Mouse (Mus musculus): ENCODE measurements at regions not wholly inside any gene's neighbourhood (a gene's known extent, or its start where the extent isn't known, plus 50 kb on each side); places are given as distances from the start of the nearest gene placed in this dataset.
"Not testable (repeated sequence)": the region's sequence is repeated elsewhere in the genome, so short reads cannot be mapped to it uniquely, and the experiment has no call there.

DNA sequence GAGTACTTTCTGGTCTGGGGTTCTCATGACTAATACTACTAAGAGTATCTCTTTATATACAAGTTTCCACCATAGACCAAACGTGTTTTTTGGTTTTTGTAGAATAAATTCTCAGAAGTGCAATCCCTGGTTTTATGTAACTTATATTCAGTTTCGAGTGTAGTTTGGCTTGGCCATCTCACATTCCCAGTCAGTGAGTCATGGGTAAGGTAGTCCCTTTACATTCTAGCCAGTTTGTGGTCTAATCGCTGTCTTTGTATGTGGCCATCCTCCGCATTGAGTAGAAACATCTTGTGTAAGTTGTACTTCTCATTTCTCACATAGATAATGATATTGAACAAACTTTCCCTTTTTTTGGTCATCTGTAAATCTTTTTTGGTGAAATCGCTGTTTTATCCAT, 88.3 kb downstream of the Anxa5 start:
- DNase-seq (ENCODE audit: low read depth) = no peak

DNA sequence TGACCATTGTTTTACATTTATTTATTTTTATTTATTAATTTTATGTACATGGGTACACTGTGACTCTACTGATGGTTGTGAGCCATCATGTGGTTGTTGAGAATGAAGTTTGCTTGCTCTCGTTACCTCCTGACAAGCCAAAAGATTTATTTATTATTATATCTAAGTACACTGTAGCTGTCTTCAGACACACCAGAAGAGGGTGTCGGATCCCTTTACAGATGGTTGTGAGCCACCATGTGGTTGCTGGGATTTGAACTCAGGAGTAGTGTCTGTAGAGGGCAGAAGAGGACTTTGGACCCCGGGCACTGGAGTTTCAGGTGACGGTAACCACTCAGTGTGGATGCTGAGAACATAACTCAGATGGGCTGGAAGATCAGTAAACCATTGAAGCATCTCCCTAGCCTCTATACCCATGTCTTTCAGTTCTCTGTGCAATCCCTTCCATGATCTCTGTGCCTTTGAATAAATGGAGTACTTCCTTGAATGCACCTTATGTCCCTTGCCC, 92.2 kb downstream of the Anxa5 start:
- DNase-seq (ENCODE audit: low read depth) = no peak

DNA sequence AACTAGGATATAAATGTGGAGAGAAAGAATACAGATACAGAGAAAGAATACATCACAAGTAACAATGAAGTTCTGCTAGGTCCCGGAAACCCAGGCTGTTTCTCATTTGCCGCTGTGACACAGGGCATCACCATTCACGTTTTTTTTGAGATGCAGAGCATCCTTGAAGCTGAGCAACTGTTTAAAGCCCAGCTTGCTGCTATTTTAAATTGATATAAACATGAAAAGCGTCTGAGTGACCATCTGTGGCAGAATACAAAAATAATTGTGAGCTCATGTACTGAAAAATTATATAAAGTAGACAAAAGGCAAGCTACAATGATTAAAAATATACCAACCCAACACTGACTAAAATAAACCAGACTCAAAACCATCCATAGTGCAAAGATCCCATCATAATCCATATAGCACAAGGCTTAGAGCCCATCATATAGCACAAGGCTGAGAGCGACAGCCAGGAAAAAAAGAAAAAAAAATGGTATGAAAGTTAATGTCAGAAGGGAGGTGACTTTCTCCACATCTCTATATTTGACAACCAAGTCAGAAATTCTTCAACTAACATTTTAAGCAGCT, 94.0 kb downstream of the Anxa5 start:
- no peak for DNase-seq (ENCODE audit: low read depth)

DNA sequence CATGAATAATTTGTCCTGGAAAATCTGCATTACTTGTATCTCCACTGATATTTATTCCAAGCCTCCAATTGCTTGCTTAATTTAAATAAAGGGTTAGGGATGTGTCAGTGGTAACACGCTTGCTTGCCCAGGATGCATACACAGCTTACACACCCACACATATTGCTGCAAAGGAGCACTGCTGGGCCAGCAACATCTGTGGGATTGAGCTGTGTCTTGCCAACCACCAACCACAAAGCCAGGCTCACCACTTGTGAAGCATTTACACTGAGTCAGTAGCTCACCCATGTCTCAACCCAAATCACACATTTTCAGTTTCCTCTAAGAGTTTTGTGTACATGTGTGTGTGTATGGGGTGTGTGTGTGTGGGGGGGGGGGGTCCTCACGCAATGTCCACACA, 100.0 kb downstream of the Anxa5 start:
- DNase-seq (ENCODE audit: low read depth) = no peak

DNA sequence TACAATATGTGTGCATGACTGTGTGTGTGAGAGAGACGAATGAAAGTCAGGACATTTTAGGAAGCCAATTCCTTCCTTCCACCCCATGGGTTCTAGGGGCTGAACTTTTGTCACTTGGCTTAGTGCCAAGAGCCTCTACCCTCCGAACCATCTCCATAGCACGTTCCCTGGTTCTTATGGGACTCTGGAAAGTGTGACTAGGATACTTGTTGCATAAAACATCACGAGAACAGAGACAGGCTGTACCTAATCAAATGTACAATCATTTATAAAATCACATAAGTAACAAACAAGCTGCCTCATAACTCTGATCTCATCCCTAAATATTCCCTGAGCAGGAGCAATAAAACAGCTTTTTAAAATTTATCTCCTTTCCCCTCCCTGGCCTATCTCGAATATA, 100.8 kb downstream of the Anxa5 start:
- DNase-seq (ENCODE audit: low read depth) = no peak

DNA sequence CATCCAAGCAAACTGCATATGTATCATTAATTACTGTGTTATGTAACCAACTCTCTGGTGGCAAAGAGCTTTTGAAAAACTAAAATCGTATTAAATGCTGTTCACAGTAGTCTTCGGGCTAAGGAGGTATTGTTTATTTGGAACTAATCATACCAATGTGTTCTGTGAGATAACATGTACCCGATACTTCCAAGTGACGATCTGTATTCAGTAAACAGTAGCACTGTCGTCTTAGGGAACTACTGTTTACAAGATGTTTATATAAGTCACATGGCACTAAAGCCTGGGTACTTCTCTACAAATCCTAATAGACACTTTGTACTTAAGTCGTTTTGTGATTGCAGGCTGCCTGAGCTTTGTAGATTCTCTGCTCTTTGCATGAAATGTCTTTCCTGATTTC, 114.8 kb downstream of the Anxa5 start:
- DNase-seq (ENCODE audit: low read depth) = no peak

DNA sequence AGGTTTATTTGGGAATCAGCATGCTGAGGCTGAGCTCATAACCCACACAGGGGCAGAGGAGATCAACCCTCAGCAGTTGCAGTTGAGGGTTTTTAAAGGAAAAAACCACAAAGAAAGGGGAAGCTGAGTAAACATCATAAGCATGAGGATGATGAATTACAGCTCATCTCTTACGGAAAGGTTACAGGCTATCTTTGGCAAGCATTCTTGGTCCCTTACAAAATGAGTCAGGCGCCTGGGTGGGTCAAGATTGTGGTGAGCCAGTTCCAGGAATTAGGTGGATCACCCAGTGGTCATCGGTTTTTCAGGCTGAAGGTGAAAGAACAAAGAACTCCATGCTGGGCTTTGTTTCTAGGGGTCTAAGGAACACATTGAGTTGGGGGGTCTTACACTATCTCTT, 121.5 kb downstream of the Anxa5 start:
- DNase-seq (ENCODE audit: low read depth) = not testable (repeated sequence)

DNA sequence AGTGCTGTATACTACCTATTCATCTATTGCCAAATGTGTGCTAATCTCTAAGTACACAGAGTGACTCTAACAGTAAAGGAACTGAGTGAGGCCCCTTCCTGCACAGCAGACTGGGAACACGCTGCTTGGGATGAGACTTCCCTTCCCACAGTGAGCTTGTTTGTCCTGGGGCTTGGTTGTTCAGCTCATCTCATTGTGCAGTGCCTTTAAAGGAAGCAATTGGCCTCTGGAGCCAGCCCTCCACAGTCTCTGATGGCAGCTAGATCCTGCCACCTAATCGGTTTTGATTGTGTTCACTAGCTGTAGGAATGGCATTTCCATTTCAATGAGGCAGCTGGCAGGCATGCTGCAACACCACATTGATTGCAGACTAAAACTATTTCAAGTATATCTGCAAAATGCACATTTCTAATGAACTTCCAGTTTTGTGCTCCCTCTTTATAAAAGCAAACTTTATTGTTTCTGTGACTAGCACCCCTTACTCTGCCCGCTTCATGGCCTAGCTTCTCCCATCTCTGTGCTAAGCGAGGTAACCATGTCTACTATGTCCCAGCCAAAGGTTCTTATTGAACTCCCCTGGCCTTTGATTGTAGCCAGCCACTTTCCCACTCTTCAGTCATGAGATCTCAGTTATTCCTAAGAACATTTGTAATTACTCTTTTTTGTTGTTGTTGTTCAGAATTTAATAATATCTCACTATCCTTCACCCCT, 123.5 kb downstream of the Anxa5 start:
- no peak for DNase-seq (ENCODE audit: low read depth)

DNA sequence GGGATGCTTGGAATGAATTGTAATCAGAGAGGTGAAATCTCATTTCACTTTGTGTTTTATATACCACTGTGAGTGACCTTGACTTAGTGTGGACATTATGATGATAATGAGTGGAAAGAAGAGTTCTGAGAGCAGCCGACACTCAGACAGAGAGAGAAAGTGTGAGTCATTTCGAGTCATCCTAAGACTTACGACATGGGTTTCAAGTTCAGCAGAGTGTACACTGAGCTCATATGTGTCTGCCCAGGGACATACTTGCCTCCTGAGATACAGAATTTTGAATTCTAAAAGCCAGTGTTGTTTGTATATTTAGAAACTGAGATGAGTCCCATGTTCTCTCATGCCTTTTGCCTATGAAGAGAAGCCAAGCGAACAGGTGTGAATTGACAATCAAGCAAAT, 126.6 kb downstream of the Anxa5 start:
- DNase-seq (ENCODE audit: low read depth) = no peak

DNA sequence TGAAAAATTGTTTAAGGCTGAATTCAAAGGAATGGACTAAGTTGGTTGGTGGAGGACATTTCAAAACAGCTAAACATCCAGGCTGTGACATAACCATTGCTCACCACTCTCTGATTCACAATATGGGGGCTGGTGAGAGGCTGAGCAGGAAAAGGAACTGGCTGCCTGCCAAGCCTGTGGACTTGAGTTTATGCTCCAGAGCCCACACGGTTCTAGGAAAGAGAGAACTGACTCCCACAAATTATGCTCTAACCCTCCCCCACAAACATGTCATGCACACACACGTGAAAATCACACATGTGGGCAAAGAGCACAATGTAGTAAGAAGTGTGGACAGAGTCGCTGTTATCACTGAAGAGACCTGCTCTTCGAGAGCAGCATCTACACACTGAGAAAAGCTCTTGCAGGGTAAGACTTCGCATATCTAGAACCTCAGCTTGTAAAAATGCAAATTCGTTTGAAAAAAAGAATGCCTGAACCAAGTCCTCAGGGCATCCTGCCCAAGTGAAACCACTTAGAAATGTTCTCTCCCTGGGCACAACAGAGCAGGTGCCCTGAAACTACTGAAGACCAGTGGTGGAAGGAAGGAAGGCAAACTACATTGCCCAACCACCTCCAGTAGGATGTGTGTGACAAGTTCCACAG, 118.9 kb upstream of the Qrfpr start:
- DNase-seq (ENCODE audit: low read depth) = no peak

DNA sequence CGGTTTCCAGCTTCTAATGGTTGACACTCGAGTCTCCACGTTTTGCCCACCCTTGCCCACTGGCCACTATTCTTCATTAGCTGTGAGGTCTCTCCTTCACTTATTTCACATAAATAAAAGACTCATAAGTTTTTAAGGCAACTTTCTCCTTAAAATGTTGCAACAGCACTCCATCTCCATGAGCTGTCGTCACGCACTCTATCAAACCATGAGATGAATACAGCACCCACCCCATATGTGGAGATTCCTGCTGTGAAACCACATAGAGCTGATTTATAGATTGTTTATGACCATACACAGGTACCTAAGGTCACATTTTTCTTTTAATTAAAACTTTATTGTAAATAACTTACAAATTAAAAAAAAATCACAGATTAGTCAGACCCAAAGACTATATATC, 117.5 kb upstream of the Qrfpr start:
- DNase-seq (ENCODE audit: low read depth) = no peak

DNA sequence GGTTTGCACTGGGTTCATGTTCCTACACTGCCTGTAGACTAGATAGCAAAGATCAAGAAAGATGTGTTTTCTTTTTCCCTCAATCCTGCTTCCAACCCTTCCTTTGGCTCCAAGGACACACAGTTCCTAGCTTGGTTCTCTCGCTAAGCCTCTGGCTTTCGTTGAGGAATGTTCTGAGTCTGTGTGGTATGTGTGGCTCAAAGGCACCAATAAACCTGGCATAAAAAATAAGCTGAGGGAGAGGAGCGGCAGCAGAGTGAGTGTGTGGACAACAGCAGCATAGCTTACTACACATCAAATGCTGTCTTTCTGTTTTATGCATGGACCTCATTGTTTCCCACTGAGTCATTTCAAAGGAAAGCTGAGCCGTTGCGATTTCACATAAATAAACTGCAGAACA, 112.2 kb upstream of the Qrfpr start:
- DNase-seq (ENCODE audit: low read depth) = no peak

DNA sequence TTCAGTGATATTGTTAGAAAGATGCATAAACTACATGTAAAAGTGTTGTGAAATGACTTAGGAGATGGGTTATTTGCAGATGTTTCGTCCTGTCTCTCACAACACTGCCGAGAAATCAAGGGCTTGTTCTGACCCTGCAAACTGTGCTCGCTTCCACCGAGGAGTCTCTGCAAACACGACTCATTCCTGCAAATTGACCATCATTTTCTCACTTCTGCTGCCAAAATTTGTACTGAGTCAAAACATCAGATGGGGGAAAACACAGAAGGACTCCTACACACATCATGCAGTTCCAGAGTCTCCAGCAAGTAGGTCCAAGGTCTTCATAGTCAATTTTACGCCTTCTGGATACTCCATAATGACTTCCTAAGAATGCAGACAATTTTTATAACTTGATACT, 109.9 kb upstream of the Qrfpr start:
- no peak for DNase-seq (ENCODE audit: low read depth)

DNA sequence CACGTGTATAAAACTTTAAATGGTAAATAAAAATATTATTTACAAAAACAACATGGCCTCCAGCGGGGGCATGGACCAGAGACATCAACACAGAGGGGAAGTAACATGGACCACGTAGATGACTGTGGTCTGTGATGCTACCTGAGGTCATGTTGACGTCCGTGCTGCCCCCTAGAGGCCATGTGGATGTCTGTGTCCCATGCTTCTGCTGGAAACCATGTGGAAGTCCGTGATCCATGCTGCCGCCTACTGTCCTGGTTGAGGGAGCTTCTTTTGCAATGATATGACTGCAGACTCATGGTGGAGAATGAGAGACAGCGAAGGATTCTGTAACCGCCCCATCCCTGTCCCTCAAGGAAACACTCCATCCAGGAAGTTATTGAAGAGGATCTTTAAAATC, 108.5 kb upstream of the Qrfpr start:
- DNase-seq (ENCODE audit: low read depth) = peak; percentile 5

DNA sequence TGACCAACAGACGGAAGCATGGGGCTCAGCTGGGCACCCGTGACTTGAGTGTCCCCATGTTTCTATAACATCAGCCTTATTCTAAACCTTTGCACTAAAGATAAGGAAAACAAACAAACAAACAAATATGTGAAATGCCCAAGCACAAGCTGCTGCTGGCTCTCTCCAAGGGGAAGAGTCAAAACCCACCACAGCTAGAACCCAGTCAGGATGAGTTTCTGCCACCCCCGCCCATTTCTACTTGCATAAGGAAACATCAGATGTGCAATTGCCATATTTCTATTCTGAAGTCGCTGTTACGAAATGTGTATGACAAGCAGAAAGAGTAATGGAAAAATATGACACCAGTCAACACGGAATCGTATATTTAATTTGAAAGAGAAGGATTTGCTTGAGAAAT, 107.5 kb upstream of the Qrfpr start:
- no peak for DNase-seq (ENCODE audit: low read depth)

DNA sequence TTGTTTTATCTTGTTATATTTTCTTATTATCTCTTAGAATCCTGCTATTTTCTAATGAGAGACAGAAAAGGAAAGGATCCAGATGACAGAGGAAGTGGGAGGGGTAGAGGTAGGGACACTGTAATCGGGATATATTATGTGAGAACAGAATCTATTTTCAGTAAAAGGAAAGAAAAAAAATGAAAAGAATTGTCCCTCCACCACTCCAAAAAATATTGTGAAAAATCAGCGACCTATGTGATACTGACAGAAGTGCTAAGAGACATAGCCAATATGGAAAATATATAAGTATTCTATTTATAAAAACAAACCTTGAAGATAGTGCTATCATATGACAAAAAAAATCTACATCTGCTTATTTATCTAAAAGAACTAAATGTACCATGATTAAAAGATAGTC, 106.8 kb upstream of the Qrfpr start:
- no peak for DNase-seq (ENCODE audit: low read depth)

DNA sequence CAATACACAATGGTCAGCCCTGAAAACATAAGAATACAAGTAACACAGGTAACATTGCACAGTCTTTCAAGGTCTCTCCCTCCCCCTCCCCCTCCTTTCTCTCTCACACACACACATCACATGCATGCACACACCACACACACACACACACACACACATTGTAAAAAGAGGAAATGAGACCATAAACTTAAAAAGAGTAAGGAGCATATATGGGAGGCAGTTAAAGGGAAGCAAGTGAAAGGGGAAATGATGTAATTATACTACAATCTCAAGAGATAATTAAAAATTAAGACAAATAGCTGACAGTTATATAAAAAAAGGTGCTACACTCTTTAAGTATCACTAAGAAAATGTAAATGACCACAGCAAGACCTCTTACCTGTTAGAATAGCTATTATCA, 96.5 kb upstream of the Qrfpr start:
- DNase-seq (ENCODE audit: low read depth) = no peak

DNA sequence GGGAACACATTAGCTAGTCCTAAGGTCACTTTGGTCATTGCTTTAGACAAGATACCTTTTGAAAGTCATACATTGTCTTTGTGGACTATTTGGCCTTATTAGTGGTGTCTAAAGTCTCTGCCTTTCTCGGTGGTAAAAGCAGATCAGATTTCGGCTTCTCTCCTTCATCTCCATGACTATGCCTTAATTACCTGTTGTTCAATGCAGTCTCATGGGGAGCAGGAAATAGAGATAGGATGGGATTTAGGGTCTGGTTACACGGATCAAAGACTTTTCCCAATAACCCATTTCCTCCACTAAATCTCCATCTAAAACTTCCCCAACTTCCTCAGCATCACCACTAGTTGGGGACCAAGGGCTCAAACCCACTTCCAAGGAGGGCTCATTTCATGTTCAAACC, 89.2 kb upstream of the Qrfpr start:
- DNase-seq (ENCODE audit: low read depth) = no peak

DNA sequence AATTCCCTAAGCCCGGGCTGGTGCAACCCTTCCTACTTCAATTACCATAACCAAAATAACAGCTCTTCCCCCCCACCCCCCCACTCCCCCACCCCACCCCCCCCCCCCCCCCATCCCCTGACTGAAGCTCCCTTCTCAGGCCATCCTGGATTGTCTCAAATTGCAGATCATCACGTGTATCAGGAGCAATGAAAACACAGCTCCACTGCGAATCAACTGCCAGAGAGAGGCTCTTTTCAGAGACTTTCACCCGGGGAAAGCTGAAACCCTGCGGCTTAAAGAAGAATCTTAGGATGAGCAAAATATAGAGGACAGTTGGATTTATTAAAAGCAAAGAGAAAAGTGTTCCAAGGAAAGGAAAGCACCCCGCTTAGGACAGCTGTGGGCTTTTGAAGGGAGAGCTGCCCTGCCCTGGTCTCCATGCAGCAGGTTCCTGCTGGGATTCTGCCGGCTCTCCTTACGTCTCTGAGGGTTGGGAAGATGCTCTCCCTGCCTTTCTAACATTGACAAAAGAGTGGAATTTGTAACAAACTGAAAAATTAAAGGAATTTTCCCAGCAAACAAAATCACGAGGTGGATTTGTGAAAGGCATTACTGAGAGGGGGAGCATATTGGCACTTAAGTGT, 88.6 kb upstream of the Qrfpr start:
- DNase-seq (ENCODE audit: low read depth) = no peak

DNA sequence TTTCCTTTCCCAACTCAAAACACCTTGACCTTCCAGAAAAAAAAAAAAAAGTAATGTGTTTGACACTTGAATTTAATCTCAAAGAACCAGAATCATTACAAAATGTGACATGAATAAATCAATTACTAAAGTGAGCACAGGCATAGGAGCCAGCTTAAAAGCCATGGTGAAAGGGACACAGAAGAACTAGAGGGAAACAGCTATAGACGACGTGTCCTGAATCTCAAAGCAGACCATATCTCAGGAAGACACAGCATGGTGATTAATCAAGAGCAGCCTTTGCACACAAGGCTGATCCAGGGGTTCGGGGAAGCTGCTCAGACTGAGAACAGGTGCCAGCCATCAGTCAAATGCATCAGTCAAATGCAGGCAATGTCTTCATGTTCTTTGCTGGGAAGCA, 74.7 kb upstream of the Qrfpr start:
- no peak for DNase-seq (ENCODE audit: low read depth)

DNA sequence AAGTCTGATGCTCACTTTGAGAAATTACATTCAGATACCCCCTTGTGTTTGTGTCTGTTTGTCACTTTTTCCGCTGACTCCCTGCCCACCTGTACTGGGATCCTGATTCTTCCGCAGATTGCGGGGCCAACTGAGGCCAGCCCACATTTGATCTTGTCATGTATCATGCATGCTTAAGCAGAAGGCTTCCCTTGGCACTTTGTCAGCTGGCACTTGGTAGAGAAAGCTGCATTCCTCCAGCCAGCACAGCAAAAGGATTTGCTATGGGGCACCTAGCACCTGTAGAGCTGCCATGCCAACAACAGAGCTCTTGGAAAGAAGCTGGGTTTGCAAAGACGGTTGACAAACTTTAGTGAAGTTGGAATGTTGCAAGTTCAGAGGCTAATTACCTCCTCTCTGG, 69.9 kb upstream of the Qrfpr start:
- DNase-seq (ENCODE audit: low read depth) = no peak

DNA sequence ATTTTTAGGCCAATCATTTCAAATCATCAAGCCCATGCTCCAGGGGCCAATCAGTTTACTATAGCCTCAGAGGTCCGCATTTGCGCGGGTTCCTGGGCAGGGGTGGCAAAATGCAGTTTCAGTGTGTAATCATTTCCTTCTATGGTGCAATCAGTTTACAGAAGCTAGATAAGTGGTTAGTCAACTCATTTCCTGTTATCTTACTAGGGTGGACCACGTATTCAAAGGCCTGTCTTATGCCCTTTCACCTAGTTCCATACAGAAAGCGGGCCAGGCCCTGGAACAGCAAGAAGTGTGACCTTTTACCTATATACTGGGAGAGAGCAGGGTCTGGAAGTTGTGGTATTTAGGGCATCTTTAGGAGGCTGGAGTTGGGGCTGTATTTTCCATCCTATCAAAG, 62.0 kb upstream of the Qrfpr start:
- no peak for DNase-seq (ENCODE audit: low read depth)

DNA sequence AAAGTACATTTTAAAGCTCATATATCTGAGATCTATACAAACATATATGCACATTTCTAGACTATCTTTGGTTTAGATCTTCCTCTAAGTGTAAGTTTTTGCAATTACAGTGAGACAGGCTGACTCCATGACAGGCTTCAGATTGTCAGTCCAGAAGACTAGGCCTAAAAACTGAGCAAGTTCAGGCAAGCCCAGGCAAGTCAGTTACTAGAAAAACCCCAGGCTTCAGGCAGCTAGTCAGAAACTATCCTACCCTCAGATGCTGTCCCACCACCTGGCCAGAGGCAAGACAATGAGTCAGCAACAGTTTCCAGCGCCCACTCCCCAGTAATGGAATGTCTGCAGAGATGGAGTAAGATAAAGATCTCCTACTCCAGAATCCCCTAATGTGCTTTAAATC, 53.4 kb upstream of the Qrfpr start:
- DNase-seq (ENCODE audit: low read depth) = no peak
